Mouse (Mus musculus) forebrain, embryonic 13.5 days (tissue): ENCODE measurements at regions not wholly inside any gene's neighbourhood (a gene's known extent, or its start where the extent isn't known, plus 50 kb on each side); places are given as distances from the start of the nearest gene placed in this dataset.
"Not testable (repeated sequence)": the region's sequence is repeated elsewhere in the genome, so short reads cannot be mapped to it uniquely, and the experiment has no call there.

Source experiments
- ATAC-seq: fragments of 200-750 bp; cut with Nextera tagmentation; 2 replicates; pipeline ENCODE4 v1.8.0; 2017
- H3K27ac ChIP-seq: fragments of 300-500 bp; sonication (generic); 2 replicates; pipeline ENCODE4 v1.5.1; 2015; ENCODE audit warnings: inconsistent platforms, mild to moderate bottlenecking, moderate library complexity
- H3K27me3 ChIP-seq: fragments of 300-500 bp; sonication (generic); 2 replicates; pipeline ENCODE4 v1.6.1; 2015; ENCODE audit warnings: mild to moderate bottlenecking, inconsistent platforms
- H3K36me3 ChIP-seq: fragments of 300-500 bp; sonication (generic); 2 replicates; pipeline ENCODE4 v1.6.1; 2015; ENCODE audit warnings: mild to moderate bottlenecking, inconsistent platforms; ENCODE audit not compliant: poor library complexity, severe bottlenecking
- H3K4me1 ChIP-seq: fragments of 300-500 bp; sonication (generic); 2 replicates; pipeline ENCODE4 v1.6.1; 2015; ENCODE audit warnings: inconsistent platforms
- H3K4me2 ChIP-seq: fragments of 300-500 bp; sonication (generic); 2 replicates; pipeline ENCODE4 v1.6.1; 2015; ENCODE audit warnings: inconsistent platforms, mild to moderate bottlenecking, moderate library complexity
- H3K4me3 ChIP-seq: fragments of 300-500 bp; sonication (generic); 2 replicates; pipeline ENCODE4 v1.5.1; 2015; ENCODE audit warnings: mild to moderate bottlenecking, inconsistent platforms
- H3K9ac ChIP-seq: fragments of 300-500 bp; sonication (generic); 2 replicates; pipeline ENCODE4 v1.6.1; 2015; ENCODE audit warnings: mild to moderate bottlenecking, inconsistent platforms
- H3K9me3 ChIP-seq: fragments of 300-500 bp; sonication (generic); replicated peaks from 2 replicates; pipeline ENCODE4 v1.6.1; 2016; ENCODE audit warnings: inconsistent platforms
- WGBS: fragments of 180-500 bp; shearing (Covaris S2); methylation state at CpG from one replicate; pipeline ENCODE4 v1.1.7; 2015; 5-methylcytosine and 5-hydroxymethylcytosine counted together

- no peak overlapping the region for H3K4me2 ChIP-seq
- H3K9me3 ChIP-seq = no peaks in the 10 kb centered on the region
- WGBS = 92% methylated on average over 1 of the region's 1 CpGs
- ATAC-seq = no peak
- no peaks in the 10 kb centered on the region for H3K4me1 ChIP-seq
- H3K36me3 ChIP-seq = no peaks in the 10 kb centered on the region
- H3K4me3 ChIP-seq = no peak overlapping the region
- no peak overlapping the region for H3K27ac ChIP-seq
- no peak overlapping the region for H3K9ac ChIP-seq
- no peaks in the 10 kb centered on the region for H3K27me3 ChIP-seq
Observed at GRCm38 (mm10) chr5:42884251-42884650, 348.7 kb upstream of the Cpeb2 start.

DNA sequence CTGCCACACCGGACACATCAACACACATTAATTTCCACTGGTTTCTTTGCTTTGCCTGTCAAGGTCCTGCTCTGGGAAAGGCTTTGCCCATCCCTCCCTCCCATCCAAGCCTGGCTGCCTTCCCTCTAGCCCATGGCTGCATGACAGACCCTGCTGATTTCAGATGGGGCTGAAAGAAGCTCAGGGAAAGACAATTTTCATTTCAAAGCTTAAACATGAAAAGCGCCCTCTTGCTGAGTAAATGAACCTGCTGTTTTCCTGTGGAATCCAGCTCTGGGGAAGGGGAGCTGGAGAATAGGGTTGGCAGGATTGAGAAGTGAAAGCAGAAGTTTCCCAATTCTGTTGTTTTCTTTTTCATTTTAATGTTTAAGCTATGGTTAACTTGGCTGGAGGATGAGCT, 341.1 kb upstream of the Cpeb2 start:
- Histone ChIP-seq H3K27me3 (no peaks in the 10 kb centered on the region), H3K4me3 (no peak overlapping the region), H3K4me2 (no peak overlapping the region), H3K36me3 (no peaks in the 10 kb centered on the region), H3K27ac (no peak overlapping the region), H3K4me1 (no peaks in the 10 kb centered on the region), H3K9ac (no peak overlapping the region), H3K9me3 (no peaks in the 10 kb centered on the region)
- 20% methylated on average over 2 of the region's 2 CpGs for WGBS
- ATAC-seq = peak; percentile 62

DNA sequence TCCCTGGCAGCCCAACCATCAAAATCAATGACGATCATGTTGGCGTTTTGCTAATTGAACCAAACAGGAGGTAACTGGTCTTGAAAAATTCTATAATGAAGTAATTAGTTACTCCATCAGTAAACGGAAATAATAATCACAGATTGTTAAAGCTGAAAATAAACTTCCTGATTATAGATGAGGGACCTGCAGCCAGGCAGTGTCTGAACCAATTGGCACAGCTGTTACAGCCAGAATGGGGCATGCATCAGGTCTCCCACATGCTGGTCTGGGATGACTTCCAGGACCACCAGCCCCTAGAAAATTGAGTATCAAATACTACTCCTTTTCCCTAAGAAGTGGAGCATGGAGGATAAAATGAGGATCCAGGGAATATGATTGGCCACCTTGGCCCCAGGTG, 326.8 kb upstream of the Cpeb2 start:
- Histone ChIP-seq H3K36me3 (no peaks in the 10 kb centered on the region), H3K27me3 (no peaks in the 10 kb centered on the region), H3K9ac (no peak overlapping the region), H3K4me2 (no peak overlapping the region), H3K4me1 (no peaks in the 10 kb centered on the region), H3K4me3 (no peak overlapping the region), H3K27ac (no peak overlapping the region), H3K9me3 (no peaks in the 10 kb centered on the region; the same call in 1 of the 2 replicates)
- WGBS = 59% methylated on average over 3 of the region's 3 CpGs
- no peak for ATAC-seq

DNA sequence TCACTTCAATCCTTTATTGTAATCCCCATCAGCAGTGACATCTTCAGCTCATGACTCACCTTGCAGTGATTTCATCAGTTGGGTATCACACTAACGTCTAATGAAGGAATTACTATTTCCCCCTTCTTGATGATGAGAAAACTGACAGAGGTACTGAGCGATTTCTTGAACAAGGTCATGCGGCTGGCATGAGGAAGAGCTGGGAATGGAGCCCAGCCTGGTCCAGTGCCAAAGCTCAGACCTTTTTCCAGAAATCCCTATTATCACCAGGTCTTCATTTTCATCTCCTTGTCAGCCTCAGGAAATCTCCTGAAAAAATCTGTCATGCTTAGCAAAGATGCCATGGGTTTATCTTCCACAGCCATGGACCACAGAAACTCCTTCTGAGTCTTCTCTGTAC, 313.6 kb upstream of the Cpeb2 start:
- no peak overlapping the region for H3K4me2 ChIP-seq
- no peak overlapping the region for H3K27ac ChIP-seq
- no peaks in the 10 kb centered on the region for H3K27me3 ChIP-seq
- H3K9ac ChIP-seq = no peak overlapping the region
- no peaks in the 10 kb centered on the region for H3K36me3 ChIP-seq
- no peaks in the 10 kb centered on the region for H3K4me1 ChIP-seq
- no peaks in the 10 kb centered on the region for H3K9me3 ChIP-seq
- H3K4me3 ChIP-seq = no peak overlapping the region
- no peak for ATAC-seq
- WGBS = 76% methylated on average over 3 of the region's 3 CpGs

GRCm38 (mm10) chr5:42932106-42932505, 300.9 kb upstream of the Cpeb2 start:
- Histone ChIP-seq H3K9me3 (no peaks in the 10 kb centered on the region), H3K36me3 (no peaks in the 10 kb centered on the region), H3K4me2 (no peak overlapping the region), H3K27ac (no peak overlapping the region), H3K4me1 (no peaks in the 10 kb centered on the region), H3K27me3 (no peaks in the 10 kb centered on the region), H3K4me3 (no peak overlapping the region), H3K9ac (no peak overlapping the region)
- ATAC-seq = no peak
- 81% methylated on average over 2 of the region's 2 CpGs for WGBS

- Histone ChIP-seq H3K4me3 (no peak overlapping the region), H3K36me3 (no peaks in the 10 kb centered on the region), H3K27ac (no peak overlapping the region), H3K4me1 (no peaks in the 10 kb centered on the region), H3K27me3 (no peaks in the 10 kb centered on the region), H3K9ac (no peak overlapping the region), H3K9me3 (no peaks in the 10 kb centered on the region), H3K4me2 (no peak overlapping the region)
- 49% methylated on average over 9 of the region's 9 CpGs for WGBS
- no peak for ATAC-seq
Observed at GRCm38 (mm10) chr5:42959296-42959862, 273.6 kb upstream of the Cpeb2 start.

- H3K9ac ChIP-seq, ATAC-seq, H3K27me3 ChIP-seq, H3K36me3 ChIP-seq, H3K4me2 ChIP-seq, H3K27ac ChIP-seq, H3K9me3 ChIP-seq, H3K4me1 ChIP-seq, H3K4me3 ChIP-seq: not testable (repeated sequence)
- WGBS = 93% methylated on average over 2 of the region's 2 CpGs
Observed at GRCm38 (mm10) chr5:42966952-42967351, 266.0 kb upstream of the Cpeb2 start.

DNA sequence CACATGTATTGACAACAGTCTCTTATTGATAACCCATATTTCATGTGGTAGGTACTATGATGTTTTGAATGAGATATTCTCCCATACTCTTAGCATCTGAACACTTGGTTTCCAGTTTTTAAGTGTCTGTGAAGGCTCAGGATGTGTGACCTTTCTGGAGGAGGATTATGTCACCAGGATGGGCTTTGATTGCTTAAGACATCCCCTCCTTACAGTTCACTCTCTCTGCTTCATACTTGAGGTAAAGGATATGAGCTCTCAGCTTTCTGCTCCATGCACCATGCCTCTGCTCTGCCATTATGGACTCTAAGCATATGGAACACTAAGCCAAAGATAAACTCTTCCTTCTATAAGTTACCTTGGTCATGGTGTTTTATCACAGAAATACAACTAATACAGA, 263.8 kb upstream of the Cpeb2 start:
- Histone ChIP-seq H3K36me3 (no peaks in the 10 kb centered on the region), H3K4me2 (no peak overlapping the region), H3K9ac (no peak overlapping the region), H3K4me3 (no peak overlapping the region), H3K27ac (no peak overlapping the region), H3K9me3 (no peaks in the 10 kb centered on the region), H3K4me1 (no peaks in the 10 kb centered on the region), H3K27me3 (no peaks in the 10 kb centered on the region)
- ATAC-seq = no peak

GRCm38 (mm10) chr5:42969621-42970020, 263.3 kb upstream of the Cpeb2 start:
- H3K4me3 ChIP-seq = no peak overlapping the region
- no peak overlapping the region for H3K27ac ChIP-seq
- H3K36me3 ChIP-seq = no peaks in the 10 kb centered on the region
- no peak for ATAC-seq
- 82% methylated on average over 3 of the region's 3 CpGs for WGBS
- H3K4me2 ChIP-seq = no peak overlapping the region
- no peaks in the 10 kb centered on the region for H3K4me1 ChIP-seq
- no peaks in the 10 kb centered on the region for H3K9me3 ChIP-seq
- no peak overlapping the region for H3K9ac ChIP-seq
- no peaks in the 10 kb centered on the region for H3K27me3 ChIP-seq

DNA sequence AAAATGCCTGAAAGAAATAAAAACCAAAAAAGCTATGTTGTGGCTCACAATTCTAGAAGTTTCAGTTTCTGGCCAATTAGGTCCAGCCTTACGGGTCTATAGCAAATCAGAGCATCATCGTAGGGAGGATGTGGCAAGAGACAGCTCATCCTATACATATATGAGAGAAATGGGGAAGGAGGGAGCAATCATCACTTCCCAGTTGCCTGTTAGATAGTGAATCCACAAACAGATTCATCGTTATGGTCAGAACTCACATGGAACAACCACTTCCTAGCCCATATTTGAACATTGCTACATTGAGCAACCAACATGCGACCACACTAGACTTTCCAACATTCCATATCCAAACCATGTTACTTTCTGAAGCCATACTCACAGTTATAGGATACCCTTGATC, 255.9 kb upstream of the Cpeb2 start:
- Histone ChIP-seq H3K4me3 (no peak overlapping the region), H3K4me1 (no peaks in the 10 kb centered on the region), H3K9me3 (no peaks in the 10 kb centered on the region), H3K27ac (no peak overlapping the region), H3K9ac (no peak overlapping the region), H3K4me2 (no peak overlapping the region), H3K27me3 (no peaks in the 10 kb centered on the region), H3K36me3 (no peaks in the 10 kb centered on the region)
- 90% methylated on average over 4 of the region's 4 CpGs for WGBS
- no peak for ATAC-seq

GRCm38 (mm10) chr5:42980946-42981650, 251.9 kb upstream of the Cpeb2 start:
- Histone ChIP-seq H3K4me2 (no peak overlapping the region), H3K4me1 (no peaks in the 10 kb centered on the region), H3K9ac (no peak overlapping the region), H3K4me3 (no peak overlapping the region), H3K36me3 (no peaks in the 10 kb centered on the region), H3K27ac (no peak overlapping the region), H3K27me3 (no peaks in the 10 kb centered on the region), H3K9me3 (no peaks in the 10 kb centered on the region)
- ATAC-seq = no peak
- WGBS = 78% methylated on average over 2 of the region's 2 CpGs

GRCm38 (mm10) chr5:42986203-42986602, 246.8 kb upstream of the Cpeb2 start:
- Histone ChIP-seq H3K9ac (no peak overlapping the region), H3K4me1 (no peaks in the 10 kb centered on the region), H3K27ac (no peak overlapping the region), H3K4me2 (no peak overlapping the region), H3K9me3 (no peaks in the 10 kb centered on the region), H3K27me3 (no peaks in the 10 kb centered on the region), H3K4me3 (no peak overlapping the region), H3K36me3 (no peaks in the 10 kb centered on the region)
- 81% methylated on average over 4 of the region's 4 CpGs for WGBS
- no peak for ATAC-seq
